Mouse (Mus musculus) ES-Bruce4 (cell line): Measurements from ENCODE around the gene Olfr402.

Experiments
- CTCF ChIP-seq: IDR thresholded peaks from one replicate; pipeline ENCODE4 v1.8.1; 2011; ENCODE audit warnings: low read depth, low read length
- EP300 ChIP-seq: IDR thresholded peaks from 2 replicates; pipeline ENCODE4 v1.6.1; 2011; ENCODE audit warnings: low read depth, low read length; ENCODE audit not compliant: insufficient read depth
- POLR2A ChIP-seq: IDR thresholded peaks from one replicate; pipeline ENCODE4 v1.8.1; 2011; ENCODE audit warnings: low read length; ENCODE audit not compliant: insufficient read depth

- TF ChIP-seq CTCF (no peak), POLR2A (no peak), EP300 (no peak)
Measured at GRCm38 (mm10) chr11:74153229-74153628, at the start of gene Olfr402.
